Mouse (Mus musculus) left cerebral cortex, postnatal 25 days (tissue): ENCODE measurements at regions not wholly inside any gene's neighbourhood (a gene's known extent, or its start where the extent isn't known, plus 50 kb on each side); places are given as distances from the start of the nearest gene placed in this dataset.
A peak's percentile ranks its signal among the peaks of the same experiment; 100 is the strongest.

Experiments used
- DNase-seq, 2 experiments: peaks; one replicate each; pipeline ENCODE4 v3.0.0; 2022; ENCODE audit warnings: low spot score in 2 of 2, mixed read lengths in 1 of 2
- intact Hi-C: fragments of 180-260 bp; cut with DNase I; formaldehyde crosslinking; loops from one replicate; pipeline ENCODE4 v1.15.1; 2025

DNA sequence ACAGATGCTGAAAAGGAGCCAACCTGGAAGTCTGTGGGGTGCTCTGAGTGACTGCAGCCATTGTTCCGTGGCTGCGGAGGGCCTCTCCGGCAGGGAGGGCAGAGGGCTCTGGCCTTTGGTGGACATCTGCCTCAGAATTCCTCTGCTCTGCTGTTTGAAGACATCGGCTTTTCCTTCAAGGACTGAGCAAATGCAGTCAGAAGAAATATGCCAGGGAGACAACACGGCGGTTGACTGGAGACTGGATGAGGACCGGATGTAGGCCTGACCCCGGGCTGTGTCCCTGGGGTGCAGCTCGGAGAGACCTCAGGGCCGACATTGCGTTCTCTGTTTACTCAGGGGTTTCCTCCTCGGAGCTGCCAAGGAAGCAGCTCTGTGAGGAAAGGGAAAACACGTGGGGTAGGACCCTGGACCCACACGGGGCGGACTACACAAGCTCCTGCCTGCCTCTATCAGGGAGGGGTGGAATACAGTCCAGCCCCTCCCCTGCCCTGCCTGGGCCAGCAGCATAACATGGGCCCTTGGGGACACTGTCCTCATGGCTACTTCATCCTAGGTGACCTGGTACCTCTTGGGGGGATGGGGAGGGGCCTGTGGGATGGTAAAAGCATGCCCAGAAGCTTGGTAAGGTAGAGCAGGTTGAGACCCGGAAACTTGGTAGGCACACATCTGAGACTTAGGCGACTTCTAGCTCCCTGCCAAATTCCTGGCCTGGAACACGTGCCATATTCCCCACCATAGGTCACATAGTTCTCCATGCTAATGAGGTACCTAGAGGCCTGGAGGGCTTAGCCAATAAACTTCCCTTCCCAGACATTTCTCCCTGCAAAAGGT, 72.1 kb upstream of the Itga6 start:
- intact Hi-C loops, result no loop called here

DNA sequence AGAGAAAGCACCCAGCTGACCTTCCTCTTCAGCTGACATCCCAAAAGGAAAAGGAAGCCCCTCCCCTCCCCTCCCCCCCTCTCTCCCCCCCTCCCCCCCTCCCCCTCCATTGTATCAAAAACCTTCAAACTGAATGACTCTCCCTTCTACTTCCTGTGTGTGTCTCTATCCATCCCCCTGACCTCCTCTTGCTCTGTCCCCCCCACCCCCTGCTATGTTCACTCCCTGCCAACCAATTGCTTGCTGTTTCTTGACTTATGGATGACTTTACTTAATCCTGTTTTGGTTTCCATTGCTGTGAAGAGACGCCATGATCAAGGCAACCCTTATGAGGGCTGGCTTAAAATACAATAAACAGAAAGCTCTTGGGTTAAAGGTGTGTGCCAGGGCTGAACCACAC, 64.7 kb upstream of the Itga6 start:
- intact Hi-C loops, result no loop called here
- no peak for DNase-seq

More for the DNA sequence above, 72.1 kb upstream of the Itga6 start:
- no peak for DNase-seq

GRCm38 (mm10) chr2:71681148-71681547, 64.3 kb upstream of the Itga6 start:
- intact Hi-C loops, result no loop called here
- DNase-seq, result no peak

DNA sequence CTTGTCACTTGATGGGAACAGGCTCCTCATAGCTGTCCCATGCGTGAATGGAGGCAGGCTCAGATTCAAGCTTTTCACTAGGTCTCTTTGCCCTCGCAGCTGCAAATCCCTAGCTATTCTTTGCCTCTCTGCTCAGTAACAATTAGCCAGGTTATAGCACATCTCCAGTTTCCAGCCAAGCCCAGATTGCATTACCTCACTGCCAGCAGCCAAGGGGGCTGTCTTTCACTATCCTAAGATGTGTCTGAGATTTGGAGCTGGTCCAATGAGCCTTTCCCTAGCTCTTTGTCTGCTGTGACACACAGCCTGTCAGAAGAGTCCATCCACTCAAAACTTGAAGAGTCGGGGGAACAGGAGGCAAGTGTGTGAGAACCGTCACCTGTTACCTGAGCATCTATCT, 62.0 kb upstream of the Itga6 start:
- intact Hi-C loops, result no loop called here
- no peak for DNase-seq

DNA sequence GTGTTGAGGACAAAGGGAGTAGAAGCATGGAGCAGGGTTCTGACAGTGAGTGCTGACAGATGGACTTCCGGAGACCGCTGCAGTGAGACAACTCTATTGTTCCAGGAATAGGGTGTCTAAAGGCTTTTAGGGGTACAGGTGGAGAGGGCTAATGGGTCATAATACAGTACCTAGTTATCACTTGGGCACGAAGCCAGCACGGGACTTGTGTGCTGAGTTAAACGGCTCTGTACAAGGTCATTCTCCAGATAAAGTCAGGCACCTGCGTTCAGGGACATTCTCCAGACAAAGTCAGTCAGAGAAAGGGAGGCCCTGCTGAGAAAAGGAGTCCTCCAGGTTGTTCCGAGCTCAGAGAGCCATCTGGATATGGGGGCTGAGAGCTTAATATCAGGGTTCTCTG, 60.2 kb upstream of the Itga6 start:
- intact Hi-C loops, result no loop called here
- DNase-seq, result no peak

DNA sequence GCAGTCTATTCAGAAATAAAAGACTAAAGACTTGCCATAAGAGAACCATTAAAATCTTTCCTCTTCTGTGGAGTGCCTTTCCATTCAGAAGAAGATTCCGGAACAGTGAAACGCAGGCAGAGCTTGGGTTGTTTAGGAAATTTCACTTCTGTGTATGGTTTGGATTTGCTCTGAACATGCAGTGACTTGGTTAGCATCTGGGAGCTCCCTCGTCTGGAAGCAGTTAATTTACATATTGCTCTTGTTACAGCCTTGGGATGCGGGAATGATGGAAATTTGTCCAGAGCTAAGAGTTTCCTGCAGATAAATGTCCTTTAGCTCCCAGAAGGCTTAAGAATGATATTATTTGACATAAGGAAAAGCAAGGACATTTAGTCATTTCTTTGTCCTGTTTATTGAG, 56.4 kb upstream of the Itga6 start:
- DNase-seq, result no peak
- intact Hi-C loops, result no loop called here

DNA sequence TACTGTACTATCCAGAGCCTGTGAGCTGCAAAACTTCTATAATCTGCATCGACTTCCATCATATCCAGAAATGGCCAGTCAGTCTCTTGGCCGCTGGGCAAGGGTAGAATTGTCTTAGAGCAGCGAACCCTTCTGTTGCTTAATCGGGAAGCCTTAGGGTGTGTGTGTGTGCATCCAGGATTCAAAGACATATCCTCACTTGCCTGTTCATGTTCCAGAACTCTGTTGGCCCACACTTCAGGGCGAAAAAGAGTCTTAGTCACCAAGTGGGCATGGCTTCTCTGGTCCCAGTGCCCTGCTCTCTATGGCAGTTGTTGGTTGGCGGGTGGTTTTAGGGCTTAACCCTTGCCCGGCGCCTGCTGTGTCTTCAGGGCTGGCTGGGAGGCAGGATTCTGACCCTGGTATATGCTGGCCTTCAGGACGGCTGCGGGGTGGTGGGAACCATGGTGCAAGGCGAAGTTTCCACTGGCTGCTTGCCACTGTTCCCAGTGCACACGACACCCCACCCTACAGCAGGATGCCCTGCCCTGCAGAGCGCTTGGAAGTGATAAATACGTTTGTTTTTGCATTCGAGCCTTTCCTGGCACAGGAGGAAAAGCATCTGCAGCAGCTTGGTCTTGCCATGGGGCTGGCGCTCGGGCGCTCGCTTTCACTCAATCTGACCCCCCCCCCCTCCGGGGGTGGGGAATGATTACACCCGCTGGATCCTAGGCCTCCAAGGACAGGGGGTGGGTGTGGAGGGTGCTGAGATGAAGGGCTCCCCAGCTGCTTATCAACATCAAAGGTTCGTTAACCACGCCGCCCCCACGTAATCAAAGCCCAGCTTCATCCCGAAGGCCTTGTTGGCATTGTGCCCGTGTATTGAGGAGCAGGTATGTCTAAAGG, 54.9 kb upstream of the Itga6 start:
- DNase-seq, result no peak
- intact Hi-C loops, result no loop called here

- intact Hi-C loops, result no loop called here
- DNase-seq, result peak in 1 of 2 experiments; percentile 13
Measured at GRCm38 (mm10) chr2:71694758-71695310, 50.6 kb upstream of the Itga6 start.
